Mouse (Mus musculus) heart, embryonic 10.5 days (tissue): ENCODE results near the gene Gm44965. TPM values are rescaled to one million over a fixed set of nuclear protein-coding genes. Genes with fewer than 3 reads are reported as not detected.
A peak's percentile ranks its signal among the peaks of the same experiment; 100 is the strongest.

ENCODE experiments used
- DNase-seq: peaks from one replicate; pipeline ENCODE4 v3.0.0-alpha.2; 2017; ENCODE audit warnings: low spot score
- H3K27ac ChIP-seq: fragments of 300-500 bp; sonication (generic); 2 replicates; pipeline ENCODE4 v1.5.1; 2016; ENCODE audit warnings: mild to moderate bottlenecking
- H3K27me3 ChIP-seq: fragments of 300-500 bp; sonication (generic); 2 replicates; pipeline ENCODE4 v1.6.1; 2016; ENCODE audit warnings: mild to moderate bottlenecking; ENCODE audit not compliant: poor library complexity, insufficient read depth, severe bottlenecking
- H3K36me3 ChIP-seq: fragments of 300-500 bp; sonication (generic); 2 replicates; pipeline ENCODE4 v1.6.1; 2016; ENCODE audit warnings: mild to moderate bottlenecking, moderate library complexity
- H3K4me1 ChIP-seq: fragments of 300-500 bp; sonication (generic); 2 replicates; pipeline ENCODE4 v1.6.1; 2016; ENCODE audit warnings: mild to moderate bottlenecking
- H3K4me3 ChIP-seq: fragments of 300-500 bp; sonication (generic); 2 replicates; pipeline ENCODE4 v1.5.1; 2016; ENCODE audit warnings: mild to moderate bottlenecking, moderate library complexity
- H3K9me3 ChIP-seq: fragments of 300-500 bp; sonication (generic); 2 replicates; pipeline ENCODE4 v1.6.1; 2016; ENCODE audit warnings: mild to moderate bottlenecking, moderate library complexity
- WGBS: fragments of 180-500 bp; shearing (Covaris S2); methylation state at CpG from one replicate; pipeline ENCODE4 v1.1.7; 2016; 5-methylcytosine and 5-hydroxymethylcytosine counted together
- polyA plus RNA-seq: library from polyadenylated mRNA; unstranded; fragments of >200 nt; fragmentation: Nextera tagmentation; extraction: Ambion mirVana; gene quantifications from 2 replicates; pipeline ENCODE4 v1.2.1, GENCODE M21; 2016

Gene Gm44965
- polyA plus RNA-seq, 1 experiment from 2014 or later = 0.49 TPM

DNA sequence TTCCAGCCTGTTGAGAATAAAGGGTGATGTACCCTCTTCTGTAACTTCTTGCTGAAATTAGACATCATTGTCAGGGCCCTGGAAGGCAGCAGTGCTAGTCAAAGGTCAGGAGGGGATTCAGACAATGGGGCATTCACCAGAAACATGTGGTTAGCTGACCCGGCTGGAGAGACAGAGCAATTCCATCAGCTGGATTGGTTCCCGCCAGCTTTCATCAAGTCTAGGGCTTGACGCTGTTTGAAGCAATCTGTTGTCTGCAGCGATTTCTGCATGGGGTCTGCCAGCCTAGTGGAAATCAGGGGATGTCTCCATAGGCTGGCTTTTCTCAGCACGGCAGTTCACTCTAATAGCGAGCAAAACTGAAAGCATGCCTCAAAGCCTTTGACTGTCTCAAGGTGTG, 42.8 kb downstream of the Gm44965 start:
- H3K36me3 ChIP-seq = no peaks in the 10 kb centered on the region
- no peaks in the 10 kb centered on the region for H3K9me3 ChIP-seq
- peaks cover 10% of the 10 kb centered on the region for H3K4me1 ChIP-seq
- no peak overlapping the region for H3K27ac ChIP-seq
- H3K4me3 ChIP-seq = no peak overlapping the region
- 37% methylated on average over 6 of the region's 6 CpGs for WGBS
- H3K27me3 ChIP-seq = peaks cover 17% of the 10 kb centered on the region; the same call in 1 of the 2 replicates
- DNase-seq = no peak

GRCm38 (mm10) chr6:48637811-48638500, 44.2 kb downstream of the Gm44965 start:
- no peak overlapping the region for H3K27ac ChIP-seq
- 67% methylated on average over 6 of the region's 6 CpGs for WGBS
- peaks cover 3% of the 10 kb centered on the region; the same call in 1 of the 2 replicates for H3K27me3 ChIP-seq
- no peak for DNase-seq
- no peak overlapping the region for H3K4me3 ChIP-seq
- no peaks in the 10 kb centered on the region for H3K9me3 ChIP-seq
- peaks cover 10% of the 10 kb centered on the region for H3K4me1 ChIP-seq
- H3K36me3 ChIP-seq = no peaks in the 10 kb centered on the region

GRCm38 (mm10) chr6:48638553-48638952, 44.8 kb downstream of the Gm44965 start:
- no peak for DNase-seq
- Histone ChIP-seq H3K4me3 (no peak overlapping the region), H3K9me3 (no peaks in the 10 kb centered on the region), H3K27me3 (no peaks in the 10 kb centered on the region), H3K4me1 (peaks cover 10% of the 10 kb centered on the region), H3K27ac (no peak overlapping the region), H3K36me3 (no peaks in the 10 kb centered on the region)
- WGBS = 72% methylated on average over 2 of the region's 2 CpGs

- H3K36me3 ChIP-seq = no peaks in the 10 kb centered on the region
- peaks cover 9% of the 10 kb centered on the region for H3K4me1 ChIP-seq
- DNase-seq = peak; percentile 68
- WGBS = 72% methylated on average over 6 of the region's 6 CpGs
- H3K9me3 ChIP-seq = no peaks in the 10 kb centered on the region
- no peaks in the 10 kb centered on the region for H3K27me3 ChIP-seq
- H3K27ac ChIP-seq = no peak overlapping the region
- no peak overlapping the region for H3K4me3 ChIP-seq
These were observed 47.6 kb downstream of the Gm44965 start for GRCm38 (mm10) chr6:48641391-48641790.

- no peak overlapping the region for H3K4me3 ChIP-seq
- no peak for DNase-seq
- WGBS = 20% methylated on average over 4 of the region's 4 CpGs
- no peaks in the 10 kb centered on the region for H3K27me3 ChIP-seq
- H3K9me3 ChIP-seq = no peaks in the 10 kb centered on the region
- H3K36me3 ChIP-seq = no peaks in the 10 kb centered on the region
- no peaks in the 10 kb centered on the region for H3K4me1 ChIP-seq
- H3K27ac ChIP-seq = no peak overlapping the region
These were observed 49.1 kb downstream of the Gm44965 start for GRCm38 (mm10) chr6:48642764-48643292.

DNA sequence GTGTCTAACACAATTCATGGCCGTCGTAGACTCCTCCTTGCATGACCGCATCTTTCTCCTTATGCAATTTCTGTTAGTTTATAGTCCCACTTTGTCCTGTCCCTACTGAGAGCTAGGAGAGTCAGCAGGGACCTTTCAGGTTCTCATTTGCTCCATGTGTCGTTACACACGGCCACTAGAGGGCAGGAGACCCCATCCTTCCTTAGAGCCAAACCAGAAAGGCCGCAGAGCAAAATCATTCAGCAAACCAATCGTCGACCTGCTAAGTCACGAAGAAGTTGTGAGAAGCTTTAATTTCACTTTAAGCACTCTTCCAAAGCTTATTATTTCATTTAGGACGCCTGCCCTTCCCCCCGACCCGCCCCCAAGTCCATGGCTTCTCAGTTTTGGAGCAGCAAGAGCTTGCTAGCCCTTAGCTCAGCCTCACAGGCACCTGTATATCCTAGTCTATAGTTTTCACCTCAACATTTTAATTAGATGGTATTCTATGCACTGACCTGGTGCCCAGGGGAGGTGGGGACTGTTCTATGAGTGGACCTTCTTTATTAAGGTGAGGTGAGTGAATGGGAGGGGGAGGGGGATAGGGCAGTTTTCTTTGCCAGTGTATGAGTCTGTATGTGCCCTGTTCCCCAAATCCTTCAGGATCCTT, 52.0 kb downstream of the Gm44965 start:
- no peaks in the 10 kb centered on the region for H3K36me3 ChIP-seq
- DNase-seq = peak; percentile 85
- no peak overlapping the region for H3K4me3 ChIP-seq
- H3K9me3 ChIP-seq = no peaks in the 10 kb centered on the region
- WGBS = 15% methylated on average over 12 of the region's 12 CpGs
- no peaks in the 10 kb centered on the region for H3K4me1 ChIP-seq
- H3K27ac ChIP-seq = no peak overlapping the region
- H3K27me3 ChIP-seq = no peaks in the 10 kb centered on the region

DNA sequence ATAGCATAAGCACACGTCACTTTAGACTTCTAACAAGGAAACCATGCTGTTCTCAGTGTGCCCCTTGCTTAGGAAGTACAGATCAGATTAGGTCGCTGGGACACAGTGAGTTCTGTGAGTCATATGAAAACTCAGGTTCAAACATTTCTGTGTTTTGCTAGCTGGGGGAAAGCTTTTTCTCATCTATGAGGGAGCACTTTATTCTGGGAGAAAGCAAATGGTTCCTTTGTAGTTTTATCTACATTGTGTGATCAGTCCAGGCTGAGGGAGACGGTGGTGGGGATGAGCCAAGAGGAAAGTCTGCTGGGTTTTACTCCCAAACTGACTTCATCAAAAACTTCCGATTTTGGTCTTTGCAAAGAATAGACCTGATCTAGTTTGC, 52.6 kb downstream of the Gm44965 start:
- no peaks in the 10 kb centered on the region for H3K27me3 ChIP-seq
- 65% methylated on average over 4 of the region's 4 CpGs for WGBS
- no peaks in the 10 kb centered on the region for H3K36me3 ChIP-seq
- no peak overlapping the region for H3K4me3 ChIP-seq
- no peak for DNase-seq
- H3K4me1 ChIP-seq = no peaks in the 10 kb centered on the region
- H3K27ac ChIP-seq = no peak overlapping the region
- no peaks in the 10 kb centered on the region for H3K9me3 ChIP-seq

DNA sequence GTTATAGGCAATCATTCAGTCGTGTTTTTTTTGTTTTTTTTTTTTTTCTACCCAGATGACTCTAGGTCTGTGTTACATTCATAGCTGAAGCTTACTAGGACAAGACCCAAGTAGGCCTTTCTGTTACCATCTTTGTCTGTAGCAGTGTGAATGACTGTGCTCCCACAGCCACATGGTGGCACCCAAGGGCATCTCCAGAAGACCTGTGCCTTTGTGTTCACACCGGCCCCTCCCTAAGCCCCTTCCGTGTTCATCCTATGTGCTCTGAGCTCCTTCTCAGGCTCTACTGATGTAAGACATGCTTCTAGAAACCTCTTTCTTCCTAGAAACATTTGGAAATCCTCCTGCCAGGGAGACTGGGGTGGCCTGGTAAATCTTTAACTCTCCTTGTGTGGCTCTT, 53.3 kb downstream of the Gm44965 start, which contains the start of gene Gimap8:
Gimap8 (plus strand) TSS at position 240 of the 400 bp plus-strand sequence.
- H3K9me3 ChIP-seq = no peaks in the 10 kb centered on the region
- no peaks in the 10 kb centered on the region for H3K27me3 ChIP-seq
- no peaks in the 10 kb centered on the region for H3K36me3 ChIP-seq
- no peaks in the 10 kb centered on the region for H3K4me1 ChIP-seq
- peak within 1 kb of the TSS; percentile 17; the same call in 1 of the 2 replicates for H3K27ac ChIP-seq
- peak; percentile 75 for DNase-seq
- no peak within 1 kb of the TSS for H3K4me3 ChIP-seq
- WGBS = 43% methylated on average over 3 of the region's 3 CpGs

- H3K27ac ChIP-seq = no peak overlapping the region
- H3K27me3 ChIP-seq = no peaks in the 10 kb centered on the region
- H3K4me1 ChIP-seq = no peaks in the 10 kb centered on the region
- no peaks in the 10 kb centered on the region for H3K9me3 ChIP-seq
- no peaks in the 10 kb centered on the region for H3K36me3 ChIP-seq
- WGBS = 80% methylated on average over 2 of the region's 2 CpGs
- no peak overlapping the region for H3K4me3 ChIP-seq
- DNase-seq = peak; percentile 63
These were observed 53.9 kb downstream of the Gm44965 start for GRCm38 (mm10) chr6:48647611-48648010.

GRCm38 (mm10) chr6:48648779-48649178, 55.0 kb downstream of the Gm44965 start:
- peak; percentile 11 for DNase-seq
- Histone ChIP-seq H3K4me3 (no peak overlapping the region), H3K27me3 (no peaks in the 10 kb centered on the region), H3K27ac (no peak overlapping the region), H3K9me3 (no peaks in the 10 kb centered on the region), H3K36me3 (no peaks in the 10 kb centered on the region), H3K4me1 (no peaks in the 10 kb centered on the region)
- WGBS = 82% methylated on average over 4 of the region's 4 CpGs

DNA sequence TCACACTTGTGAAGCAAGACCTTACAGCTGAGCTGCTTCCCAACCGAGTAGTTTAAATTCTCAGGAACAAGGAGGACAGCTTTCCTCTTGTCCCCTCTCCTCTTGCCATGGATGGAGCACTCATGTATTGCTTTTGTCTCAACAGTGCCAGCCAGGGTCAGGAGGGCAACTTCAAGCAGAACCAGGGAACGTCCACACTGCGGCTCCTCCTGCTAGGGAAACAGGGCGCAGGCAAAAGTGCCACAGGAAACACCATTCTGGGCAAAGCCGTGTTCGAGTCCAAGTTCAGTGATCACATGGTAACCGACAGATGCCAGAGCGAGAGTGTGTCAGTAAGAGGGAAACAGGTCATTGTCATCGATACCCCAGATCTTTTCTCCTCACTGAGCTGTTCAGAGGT, 56.3 kb downstream of the Gm44965 start:
- H3K27ac ChIP-seq = no peak overlapping the region
- H3K4me3 ChIP-seq = no peak overlapping the region
- no peaks in the 10 kb centered on the region for H3K36me3 ChIP-seq
- no peak for DNase-seq
- 84% methylated on average over 9 of the region's 9 CpGs for WGBS
- H3K9me3 ChIP-seq = no peaks in the 10 kb centered on the region
- no peaks in the 10 kb centered on the region for H3K4me1 ChIP-seq
- no peaks in the 10 kb centered on the region for H3K27me3 ChIP-seq

DNA sequence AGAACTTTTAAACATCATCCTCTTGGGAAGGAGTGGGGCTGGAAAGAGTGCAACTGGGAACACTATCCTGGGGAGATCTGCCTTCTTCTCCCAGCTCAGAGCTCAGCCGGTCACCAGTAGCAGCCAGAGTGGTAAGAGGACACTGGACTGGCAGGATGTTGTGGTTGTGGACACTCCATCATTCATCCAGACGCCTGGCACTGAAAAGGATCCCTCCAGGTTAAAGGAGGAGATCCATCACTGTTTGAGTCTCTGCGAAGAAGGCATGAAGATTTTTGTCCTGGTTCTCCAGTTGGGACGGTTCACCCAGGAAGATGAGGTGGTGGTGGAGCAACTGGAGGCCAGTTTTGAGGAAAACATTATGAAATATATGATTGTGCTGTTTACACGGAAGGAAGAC, 65.0 kb downstream of the Gm44965 start:
- WGBS = 76% methylated on average over 5 of the region's 5 CpGs
- Histone ChIP-seq H3K4me1 (no peaks in the 10 kb centered on the region), H3K4me3 (no peak overlapping the region), H3K9me3 (no peaks in the 10 kb centered on the region), H3K27ac (no peak overlapping the region), H3K36me3 (no peaks in the 10 kb centered on the region), H3K27me3 (no peaks in the 10 kb centered on the region)
- DNase-seq = peak; percentile 65

GRCm38 (mm10) chr6:48664750-48665149, 71.0 kb downstream of the Gm44965 start:
- no peak for DNase-seq
- no peaks in the 10 kb centered on the region for H3K27me3 ChIP-seq
- no peak overlapping the region for H3K27ac ChIP-seq
- H3K36me3 ChIP-seq = no peaks in the 10 kb centered on the region
- 71% methylated on average over 4 of the region's 4 CpGs for WGBS
- no peaks in the 10 kb centered on the region for H3K4me1 ChIP-seq
- H3K4me3 ChIP-seq = no peak overlapping the region
- no peaks in the 10 kb centered on the region for H3K9me3 ChIP-seq
